Mouse (Mus musculus): Measurements from ENCODE around the gene A930004D18Rik. TPM values are rescaled to one million over a fixed set of nuclear protein-coding genes. Genes with fewer than 3 reads are reported as not detected.

A930004D18Rik gene
- total RNA-seq, 1 experiment = 6.2 TPM

GRCm38 (mm10) chr2:18041199-18041885, 3.8 kb upstream of the A930004D18Rik start:
- TF ChIP-seq ZC3H11A (IDR thresholded peaks at IDR 0.05; ENCODE audit: borderline replicate concordance, low read depth, low read length) = no peak
- no peak for TF ChIP-seq HCFC1 (IDR thresholded peaks at IDR 0.05; ENCODE audit: borderline replicate concordance, insufficient read depth, low read length)
- TF ChIP-seq ZNF384 (IDR thresholded peaks at IDR 0.05; ENCODE audit: low read depth, low read length) = no peak
- TF ChIP-seq MAFK (IDR thresholded peaks at IDR 0.05; ENCODE audit: insufficient read depth, low read depth, low read length) = no peak
- no peak for TF ChIP-seq CHD2 (IDR thresholded peaks at IDR 0.05; ENCODE audit: low read depth, low read length)
- Histone ChIP-seq H3K36me3 (ENCODE audit: control insufficient read depth, insufficient read depth, low read length, poor library complexity, severe bottlenecking) (no peaks in the 10 kb centered on the region), H3K4me3 (ENCODE audit: insufficient read depth in 1 of 2, low read depth in 1 of 2, low read length in 2 of 2, poor library complexity in 1 of 2, severe bottlenecking in 1 of 2) (peak overlapping the region; percentile 47 to 54; a peak in 3 of 4 replicates), H3K27ac (ENCODE audit: insufficient read depth, low read depth, low read length, poor library complexity, severe bottlenecking) (no peak overlapping the region), H3K4me1 (ENCODE audit: control insufficient read depth in 2 of 2, insufficient read depth in 2 of 2, low read length in 2 of 2, poor library complexity in 1 of 2) (no peaks in the 10 kb centered on the region), H3K9me3 (ENCODE audit: control insufficient read depth, insufficient read depth, low read depth, low read length) (no peaks in the 10 kb centered on the region), H3K9ac (ENCODE audit: insufficient read depth, low read depth, low read length, poor library complexity, severe bottlenecking) (peak overlapping the region; percentile 29)
- in situ Hi-C loops (cut with MboI; ENCODE audit: low sequenced_read_pairs in 2 of 2, unreplicated experiment in 2 of 2) = loop anchor here in 1 of 2 experiments (5.0 to 25.0 kb wide), 3 partner anchors 566 to 1396 kb away; partner anchors contain the start of genes Ptf1a and Spag6
- DNase-seq (ENCODE audit: low read depth, low spot score) = no peak

GRCm38 (mm10) chr2:18040347-18041160, 3.0 kb upstream of the A930004D18Rik start:
- TF ChIP-seq ZNF384 (IDR thresholded peaks at IDR 0.05; ENCODE audit: low read depth, low read length) (no peak), MAFK (IDR thresholded peaks at IDR 0.05; ENCODE audit: insufficient read depth, low read depth, low read length) (no peak), CHD2 (IDR thresholded peaks at IDR 0.05; ENCODE audit: low read depth, low read length) (no peak), ZC3H11A (IDR thresholded peaks at IDR 0.05; ENCODE audit: borderline replicate concordance, low read depth, low read length) (no peak), HCFC1 (IDR thresholded peaks at IDR 0.05; ENCODE audit: borderline replicate concordance, insufficient read depth, low read length) (peak; percentile 64; the same call in 1 of the 2 replicates)
- H3K4me3 ChIP-seq (ENCODE audit: insufficient read depth in 1 of 2, low read depth in 1 of 2, low read length in 2 of 2, poor library complexity in 1 of 2, severe bottlenecking in 1 of 2) = peak overlapping the region; percentile 47 to 54
- in situ Hi-C loops (cut with MboI; ENCODE audit: low sequenced_read_pairs in 2 of 2, unreplicated experiment in 2 of 2) = loop anchor here in 1 of 2 experiments (5.0 to 25.0 kb wide), 3 partner anchors 567 to 1397 kb away; partner anchors contain the start of genes Ptf1a and Spag6
- DNase-seq (ENCODE audit: low read depth, low spot score) = peak; percentile 53
- no peaks in the 10 kb centered on the region for H3K36me3 ChIP-seq (ENCODE audit: control insufficient read depth, insufficient read depth, low read length, poor library complexity, severe bottlenecking)
- H3K4me1 ChIP-seq (ENCODE audit: control insufficient read depth in 2 of 2, insufficient read depth in 2 of 2, low read length in 2 of 2, poor library complexity in 1 of 2) = no peaks in the 10 kb centered on the region
- H3K9ac ChIP-seq (ENCODE audit: insufficient read depth, low read depth, low read length, poor library complexity, severe bottlenecking) = peak overlapping the region; percentile 29
- H3K27ac ChIP-seq (ENCODE audit: insufficient read depth, low read depth, low read length, poor library complexity, severe bottlenecking) = peak overlapping the region; percentile 21; the same call in 1 of the 2 replicates
- H3K9me3 ChIP-seq (ENCODE audit: control insufficient read depth, insufficient read depth, low read depth, low read length) = no peaks in the 10 kb centered on the region

- H3K9ac ChIP-seq (ENCODE audit: insufficient read depth, low read depth, low read length, poor library complexity, severe bottlenecking) = peak overlapping the region; percentile 66; the same call in 1 of the 2 replicates
- no peak for TF ChIP-seq CHD2 (IDR thresholded peaks at IDR 0.05; ENCODE audit: low read depth, low read length)
- H3K9me3 ChIP-seq (ENCODE audit: control insufficient read depth, insufficient read depth, low read depth, low read length) = no peaks in the 10 kb centered on the region
- peak overlapping the region; percentile 54 for H3K4me3 ChIP-seq (ENCODE audit: insufficient read depth in 1 of 2, low read depth in 1 of 2, low read length in 2 of 2, poor library complexity in 1 of 2, severe bottlenecking in 1 of 2)
- DNase-seq (ENCODE audit: low read depth, low spot score) = peak; percentile 51
- H3K27ac ChIP-seq (ENCODE audit: insufficient read depth, low read depth, low read length, poor library complexity, severe bottlenecking) = no peak overlapping the region; the same call in 1 of the 2 replicates
- in situ Hi-C loops (cut with MboI; ENCODE audit: low sequenced_read_pairs in 2 of 2, unreplicated experiment in 2 of 2) = loop anchor here (5.0 to 25.0 kb wide), 4 partner anchors 568 to 1398 kb away; partner anchors contain the start of genes Bmi1 (in 1 of the 2), Ptf1a (in 1 of the 2) and Spag6 (in 1 of the 2)
- no peaks in the 10 kb centered on the region for H3K36me3 ChIP-seq (ENCODE audit: control insufficient read depth, insufficient read depth, low read length, poor library complexity, severe bottlenecking)
- H3K4me1 ChIP-seq (ENCODE audit: control insufficient read depth in 2 of 2, insufficient read depth in 2 of 2, low read length in 2 of 2, poor library complexity in 1 of 2) = no peaks in the 10 kb centered on the region
These were observed 2.2 kb upstream of the A930004D18Rik start for GRCm38 (mm10) chr2:18039566-18040290.

- DNase-seq (ENCODE audit: low read depth, low spot score) = no peak
- Histone ChIP-seq H3K36me3 (ENCODE audit: control insufficient read depth, insufficient read depth, low read length, poor library complexity, severe bottlenecking) (no peaks in the 10 kb centered on the region), H3K9me3 (ENCODE audit: control insufficient read depth, insufficient read depth, low read depth, low read length) (no peaks in the 10 kb centered on the region), H3K4me3 (ENCODE audit: insufficient read depth in 1 of 2, low read depth in 1 of 2, low read length in 2 of 2, poor library complexity in 1 of 2, severe bottlenecking in 1 of 2) (0 out of 4 replicates have a peak overlapping the region, but pooled peaks of 1 of the 2 experiments have one; percentile 54), H3K4me1 (ENCODE audit: control insufficient read depth in 2 of 2, insufficient read depth in 2 of 2, low read length in 2 of 2, poor library complexity in 1 of 2) (no peaks in the 10 kb centered on the region), H3K27ac (ENCODE audit: insufficient read depth, low read depth, low read length, poor library complexity, severe bottlenecking) (no peak overlapping the region), H3K9ac (ENCODE audit: insufficient read depth, low read depth, low read length, poor library complexity, severe bottlenecking) (peak overlapping the region; percentile 19; the same call in 1 of the 2 replicates)
- in situ Hi-C loops (cut with MboI; ENCODE audit: low sequenced_read_pairs in 2 of 2, unreplicated experiment in 2 of 2) = loop anchor here (5.0 to 25.0 kb wide), 2 partner anchors 638 to 1398 kb away; partner anchors contain the start of genes Bmi1 (in 1 of the 2) and Ptf1a (in 1 of the 2)
- TF ChIP-seq HCFC1 (IDR thresholded peaks at IDR 0.05; ENCODE audit: borderline replicate concordance, insufficient read depth, low read length) (no peak), MAFK (IDR thresholded peaks at IDR 0.05; ENCODE audit: insufficient read depth, low read depth, low read length) (no peak), CHD2 (IDR thresholded peaks at IDR 0.05; ENCODE audit: low read depth, low read length) (no peak)
These were observed 1.4 kb upstream of the A930004D18Rik start for GRCm38 (mm10) chr2:18038895-18039371.
